Mouse (Mus musculus) NIH3T3 (cell line): ENCODE results near the gene Yju2.

ENCODE experiments used
- DNase-seq: peaks from one replicate; pipeline ENCODE4 v3.0.0-alpha.2; 2012; ENCODE audit warnings: low read depth

Yju2 gene

GRCm38 (mm10) chr17:55960791-55961190, 1.9 kb downstream of the Yju2 start:
- DNase-seq = no peak

DNA sequence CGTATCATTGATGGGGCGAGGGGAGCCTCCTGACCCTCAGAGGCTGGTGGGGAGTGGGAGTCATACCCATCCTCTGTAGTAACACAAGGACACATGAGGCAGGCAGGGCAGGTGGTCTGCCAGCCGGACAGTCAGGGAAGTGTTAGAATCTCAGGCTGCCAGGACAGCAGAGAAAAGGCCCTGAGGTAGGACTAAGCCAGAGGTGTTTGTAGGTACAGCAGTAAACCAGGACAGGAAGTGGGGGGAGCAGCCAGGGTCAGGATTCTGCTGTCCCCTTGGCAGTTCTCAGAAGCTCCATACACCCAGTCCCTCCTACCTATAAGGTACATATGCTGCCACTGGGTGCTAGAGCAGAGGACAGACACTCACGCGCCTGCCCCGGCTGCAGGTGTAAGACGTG, 2.7 kb downstream of the Yju2 start:
- DNase-seq = no peak

DNA sequence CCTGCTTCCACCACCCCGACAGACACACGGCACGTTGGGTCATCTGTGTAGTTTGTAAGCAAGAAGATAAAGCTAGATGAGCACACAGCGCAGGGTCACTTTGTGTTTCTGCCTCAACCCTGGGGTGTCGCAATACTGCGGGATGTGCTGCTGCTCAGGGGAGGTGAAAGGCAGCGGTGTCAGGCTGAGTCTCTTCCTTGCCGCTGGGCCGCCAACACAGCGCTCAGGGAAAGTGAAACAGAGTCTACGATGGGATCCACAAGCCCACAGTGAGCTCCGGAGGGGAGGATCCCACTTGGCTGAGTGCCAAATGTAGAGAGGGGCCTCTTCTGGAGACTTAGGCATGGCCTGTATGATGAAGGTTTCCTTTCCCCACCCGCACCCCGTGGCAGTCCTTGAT, 4.3 kb downstream of the Yju2 start:
- DNase-seq = peak; percentile 31

- no peak for DNase-seq
Measured at GRCm38 (mm10) chr17:55964496-55964895, 5.6 kb downstream of the Yju2 start.

DNA sequence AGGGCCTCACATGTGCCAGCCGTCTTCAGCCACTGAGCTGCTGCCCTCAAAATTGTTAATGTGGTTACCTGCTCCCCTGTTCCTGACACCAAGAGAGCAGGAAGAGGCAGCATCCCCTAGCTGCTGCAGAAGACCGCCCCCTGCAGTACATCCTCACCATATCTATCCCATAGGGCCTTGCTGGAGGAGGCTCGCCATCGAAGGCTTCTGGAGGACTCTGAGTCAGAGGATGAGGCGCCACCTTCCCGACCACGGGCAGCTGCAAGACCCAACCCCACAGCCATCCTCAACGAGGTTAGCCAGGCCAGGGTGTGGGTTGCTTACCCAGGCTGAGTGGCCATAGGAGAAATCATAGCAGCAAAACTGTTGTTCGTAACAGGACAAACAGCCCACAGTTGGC, 6.1 kb downstream of the Yju2 start:
- DNase-seq = peak; percentile 29

GRCm38 (mm10) chr17:55967186-55967585, 8.3 kb downstream of the Yju2 start:
- DNase-seq = no peak

DNA sequence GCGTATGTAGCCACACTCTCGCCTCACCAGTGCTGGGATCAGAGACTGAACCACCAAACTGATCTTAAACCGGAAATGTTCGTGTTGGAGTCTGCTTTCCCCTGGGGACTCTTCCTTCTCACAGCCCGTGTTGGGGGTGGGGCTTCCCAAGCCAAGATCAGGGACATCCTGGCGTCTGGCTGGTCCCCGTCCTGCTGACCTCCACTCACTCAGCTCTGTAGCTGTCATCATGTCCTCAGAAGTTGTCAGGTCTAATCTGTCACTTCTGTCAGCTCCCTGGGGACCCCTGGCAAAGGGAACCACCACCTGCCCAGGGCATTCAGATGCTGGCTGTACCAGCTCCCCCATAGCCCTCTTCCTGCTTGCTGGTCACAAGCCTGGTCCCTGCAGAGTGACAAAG, 9.3 kb downstream of the Yju2 start:
- no peak for DNase-seq

- DNase-seq = no peak
Measured at GRCm38 (mm10) chr17:55969560-55969959, 10.7 kb downstream of the Yju2 start.

DNA sequence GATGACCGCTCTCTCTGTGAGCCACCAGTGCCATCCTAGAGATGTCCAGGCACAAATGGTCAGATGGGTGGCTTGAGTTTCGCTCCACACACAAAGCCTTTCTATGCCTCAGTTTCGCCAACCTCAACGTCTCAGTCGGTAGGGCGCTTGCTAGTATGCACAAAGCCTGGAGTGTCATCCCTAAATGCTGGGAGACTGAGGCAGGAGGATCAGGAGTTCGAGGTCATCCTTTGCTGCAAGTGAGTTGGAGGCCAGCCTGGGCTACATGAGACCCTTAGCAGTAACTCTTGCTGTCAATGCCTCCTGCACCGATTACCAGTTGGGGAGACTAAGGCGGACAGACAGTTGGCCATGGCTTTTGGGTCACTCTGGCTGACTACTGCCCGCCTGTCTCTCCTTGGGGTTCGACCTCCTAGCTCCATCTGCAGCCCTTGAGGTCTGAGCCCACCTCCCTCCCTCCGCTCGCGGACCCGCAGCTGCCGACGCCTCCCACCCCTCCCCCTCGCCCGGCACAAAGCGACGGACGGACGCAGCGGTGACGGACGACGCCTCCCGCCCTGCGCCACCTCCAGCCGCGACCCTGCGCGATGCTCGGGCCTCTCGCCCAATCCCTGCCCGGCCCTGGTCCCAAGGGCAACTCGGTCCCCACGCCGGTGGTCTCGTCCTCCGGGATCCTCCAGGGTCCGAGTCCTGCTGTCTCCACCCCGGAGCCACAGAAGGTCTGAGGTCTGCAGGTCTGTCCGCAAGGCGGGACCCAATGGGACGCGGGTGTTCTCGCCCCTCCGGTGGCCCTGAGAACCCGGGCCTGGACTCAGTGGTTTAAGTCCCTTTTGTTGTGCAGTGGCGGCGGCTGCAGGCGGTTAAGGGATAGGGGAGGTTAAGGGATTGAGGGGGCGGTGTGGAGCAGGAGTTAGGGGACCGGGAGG, 11.3 kb downstream of the Yju2 start, which contains the start of gene Shd:
Shd (plus strand) TSS at position 502 of the 926 bp plus-strand sequence.
- DNase-seq = no peak

- DNase-seq = no peak
Measured at GRCm38 (mm10) chr17:55971453-55971852, 12.6 kb downstream of the Yju2 start.

DNA sequence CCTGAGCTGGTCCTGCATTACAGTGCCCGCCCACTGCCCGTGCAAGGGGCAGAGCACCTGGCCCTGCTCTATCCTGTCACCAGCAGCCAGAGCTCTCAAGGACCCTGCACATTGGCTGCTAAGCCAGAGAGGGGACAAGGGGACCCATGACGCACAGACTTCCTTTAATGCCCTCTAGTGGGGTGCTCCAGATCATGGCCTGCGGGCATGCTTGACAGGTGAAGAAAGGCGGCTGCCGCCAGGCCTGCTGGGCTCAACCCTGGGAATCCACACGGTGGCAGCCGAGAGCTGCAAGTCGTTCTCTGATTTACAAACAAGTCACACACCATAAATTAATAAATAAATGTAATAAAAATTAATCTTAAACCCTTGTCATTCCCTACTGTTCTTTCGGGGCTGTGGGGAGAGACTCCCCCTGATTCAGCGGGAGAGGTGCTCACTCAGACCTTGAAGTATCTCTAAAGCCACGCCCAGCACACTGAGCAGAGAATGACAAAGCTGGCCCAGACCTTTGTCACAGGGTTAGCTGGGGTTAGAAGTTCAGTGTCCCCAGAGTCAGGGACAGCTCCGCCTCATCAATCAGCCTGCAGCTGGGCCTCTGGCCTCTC, 17.5 kb downstream of the Yju2 start:
- DNase-seq = peak; percentile 88

GRCm38 (mm10) chr17:55977301-55977700, 18.4 kb downstream of the Yju2 start:
- DNase-seq = no peak

GRCm38 (mm10) chr17:55986030-55986961, 27.4 kb downstream of the Yju2 start, which contains the start of gene Fsd1:
Gene Fsd1, plus strand, starts transcription at chr17:55986509.
- DNase-seq = no peak

GRCm38 (mm10) chr17:55990278-55990898, 31.5 kb downstream of the Yju2 start:
- no peak for DNase-seq

GRCm38 (mm10) chr17:55996007-55996406, 37.1 kb downstream of the Yju2 start:
- peak; percentile 28 for DNase-seq

DNA sequence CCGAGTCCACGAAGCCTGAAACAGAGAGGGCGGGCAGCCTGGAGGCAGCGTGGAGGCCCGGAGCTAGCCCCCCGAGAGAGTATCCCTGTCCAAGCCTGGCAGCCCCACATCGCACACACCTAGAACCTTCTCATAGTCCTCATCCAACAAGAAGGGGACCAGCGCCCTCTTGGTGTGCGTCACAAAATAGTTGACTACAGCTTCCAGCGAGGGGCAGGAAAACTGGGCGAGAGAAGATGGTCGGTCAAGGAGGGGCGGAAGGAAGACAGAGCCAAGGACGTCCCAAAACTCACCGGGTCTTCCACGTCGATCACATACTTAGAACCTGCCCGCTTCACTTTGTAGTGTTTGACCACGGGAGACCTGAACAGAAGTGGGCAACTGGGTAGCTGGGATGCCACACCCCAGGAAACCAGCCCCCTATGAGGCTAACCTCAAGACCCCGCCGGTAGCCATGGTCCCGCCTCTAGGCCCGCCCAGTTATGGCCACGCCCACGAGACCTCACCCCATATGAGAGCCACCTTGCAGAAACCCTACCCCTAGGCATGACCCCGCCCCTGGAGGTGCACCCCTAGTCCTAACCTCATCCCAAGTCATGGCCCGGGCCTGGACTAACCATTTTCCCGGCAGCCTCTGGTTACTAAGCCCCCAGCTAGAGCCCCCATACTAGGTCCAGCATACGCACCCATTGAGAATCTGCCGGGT, 41.0 kb downstream of the Yju2 start:
- DNase-seq = no peak

GRCm38 (mm10) chr17:56003000-56003399, 44.1 kb downstream of the Yju2 start:
- DNase-seq = no peak

DNA sequence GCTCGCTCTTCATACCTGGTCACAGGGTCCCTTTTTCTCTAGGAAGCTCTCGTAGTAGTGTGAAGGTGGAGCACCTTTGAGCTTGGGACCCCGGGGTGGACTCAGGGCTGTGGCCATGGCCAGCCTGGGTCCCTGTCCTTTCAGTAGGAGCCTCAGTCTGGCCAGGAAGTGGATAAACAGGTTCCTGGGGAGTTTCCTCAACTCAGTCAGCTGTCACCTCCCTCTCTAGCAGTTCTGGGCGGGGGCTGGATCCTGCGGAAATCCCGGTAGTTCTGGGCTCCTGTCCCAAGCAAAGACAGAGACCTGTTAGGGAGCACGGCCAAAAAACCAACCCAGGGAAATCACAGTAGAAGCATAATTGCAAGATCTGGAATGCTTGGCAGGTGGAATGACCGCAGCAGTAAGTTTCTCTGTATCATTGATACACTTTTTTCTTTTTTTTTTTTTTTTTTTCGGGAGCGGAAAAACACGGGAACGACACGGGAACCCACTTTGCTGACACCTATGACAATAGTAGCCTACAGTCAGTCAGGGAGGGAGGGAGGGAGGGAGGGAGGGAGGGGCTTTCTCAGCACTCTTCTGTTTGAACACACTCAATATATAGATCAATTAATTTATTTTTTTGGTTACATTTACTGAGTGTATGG, 46.6 kb downstream of the Yju2 start, which contains the start of the genes Stap2 and Mpnd:
Stap2 (minus strand) TSS at position 170 of the 647 bp plus-strand sequence.
Mpnd (plus strand) TSS at position 297 of the 647 bp plus-strand sequence.
- DNase-seq = peak; percentile 71

DNA sequence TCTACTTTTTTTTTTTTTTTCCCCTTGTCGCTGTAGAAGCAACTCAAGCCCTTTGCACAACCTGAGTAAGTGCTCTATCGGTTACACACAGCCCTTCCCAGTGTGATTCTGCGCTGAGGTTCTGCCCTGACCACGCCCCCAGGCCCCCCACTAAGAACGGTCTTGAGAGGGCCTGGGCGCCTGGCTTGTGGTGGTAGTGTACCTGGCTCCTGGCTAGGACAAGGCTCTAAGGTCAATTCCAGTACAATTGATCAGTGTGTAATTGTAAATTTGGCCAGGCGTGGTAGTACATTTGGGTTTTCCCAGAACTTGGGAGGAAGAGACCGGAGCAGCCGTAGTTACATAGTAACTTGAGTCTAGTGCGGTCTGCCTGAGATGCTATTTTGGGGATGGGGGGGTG, 48.1 kb downstream of the Yju2 start:
- DNase-seq = no peak
